Mouse (Mus musculus): ENCODE results near the gene Ngp. TPM values are rescaled to one million over a fixed set of nuclear protein-coding genes. Genes with fewer than 3 reads are reported as not detected.
"Not testable (repeated sequence)": the region's sequence is repeated elsewhere in the genome, so short reads cannot be mapped to it uniquely, and the experiment has no call there.

Ngp gene
- polyA plus RNA-seq (2012; rRNA removed), result 0.65 TPM in 1 of 2 replicates, not detected in the other

DNA sequence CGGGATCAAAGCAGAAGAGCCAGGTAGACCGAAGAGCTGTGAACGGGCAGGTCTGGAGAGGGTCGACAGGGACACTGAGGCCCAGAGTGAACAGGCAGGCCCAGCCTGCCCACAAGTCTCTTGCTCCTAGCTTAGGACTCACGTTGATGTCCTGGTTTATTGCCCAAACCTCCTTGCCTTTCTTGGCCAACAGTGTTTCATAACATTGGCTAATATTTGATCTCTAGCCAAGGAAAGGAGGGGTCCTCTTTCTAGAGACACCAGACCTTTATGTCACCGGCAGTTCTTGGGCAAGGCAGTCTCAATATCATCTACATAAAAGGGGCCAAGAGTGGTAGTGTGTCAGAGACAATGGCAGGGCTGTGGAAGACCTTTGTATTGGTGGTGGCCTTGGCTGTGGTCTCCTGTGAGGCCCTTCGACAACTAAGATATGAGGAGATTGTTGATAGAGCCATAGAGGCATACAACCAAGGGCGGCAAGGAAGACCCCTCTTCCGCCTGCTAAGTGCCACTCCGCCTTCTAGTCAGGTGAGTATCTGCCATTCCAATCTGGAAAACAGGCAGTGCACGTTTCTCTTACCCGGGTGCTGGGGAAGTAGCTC is at the start of gene Ngp:
TSS of gene Ngp (plus strand) at position 237 of the 602 bp plus-strand sequence.
- H3K27ac ChIP-seq (ENCODE audit: insufficient read depth, low read depth, low read length), result no peak within 1 kb of the TSS
- WGBS, result 76% methylated on average over 12 of the region's 12 CpGs
- H3K4me3 ChIP-seq (ENCODE audit: low read depth, low read length), result no peak within 1 kb of the TSS
- H3K36me3 ChIP-seq (ENCODE audit: control insufficient read depth, insufficient read depth, low read length), result no peaks in the 10 kb centered on the region
- no peaks in the 10 kb centered on the region for H3K27me3 ChIP-seq (ENCODE audit: control insufficient read depth, insufficient read depth, low read length)
- TF ChIP-seq CTCF (IDR thresholded peaks at IDR 0.05; ENCODE audit: extremely low read depth, insufficient read length, insufficient replicate concordance, low read depth, low read length) (no peak), POLR2A (IDR thresholded peaks at IDR 0.05; ENCODE audit: low read depth, low read length) (no peak)
- H3K4me1 ChIP-seq (ENCODE audit: control insufficient read depth, insufficient read depth, insufficient read length, low read length), result no peaks in the 10 kb centered on the region; the same call in 1 of the 2 replicates

DNA sequence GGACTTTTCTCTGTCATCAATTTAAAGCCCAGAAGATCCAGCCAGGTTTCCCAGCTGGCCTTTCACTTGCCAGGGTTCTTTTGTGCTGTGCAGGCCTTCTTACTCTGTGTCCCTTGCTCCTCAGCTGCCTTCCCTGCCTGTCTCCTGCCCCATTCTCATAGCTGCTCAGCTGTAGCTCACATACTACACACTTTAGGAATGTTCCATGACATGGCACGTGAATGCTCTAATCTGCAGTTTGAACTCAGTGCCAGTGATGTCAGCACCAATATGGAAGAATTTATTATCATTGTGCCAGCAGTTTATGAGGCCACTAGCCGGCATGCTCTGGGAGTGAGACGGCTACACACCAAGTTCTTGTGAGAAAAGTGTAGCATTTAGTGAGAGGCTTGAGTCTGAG is 49.7 kb upstream of the Ngp start:
- H3K27me3 ChIP-seq (ENCODE audit: control insufficient read depth, insufficient read depth, low read length), result no peaks in the 10 kb centered on the region
- no peaks in the 10 kb centered on the region for H3K4me1 ChIP-seq (ENCODE audit: control insufficient read depth, insufficient read depth, insufficient read length, low read length)
- 84% methylated on average over 3 of the region's 3 CpGs for WGBS

DNA sequence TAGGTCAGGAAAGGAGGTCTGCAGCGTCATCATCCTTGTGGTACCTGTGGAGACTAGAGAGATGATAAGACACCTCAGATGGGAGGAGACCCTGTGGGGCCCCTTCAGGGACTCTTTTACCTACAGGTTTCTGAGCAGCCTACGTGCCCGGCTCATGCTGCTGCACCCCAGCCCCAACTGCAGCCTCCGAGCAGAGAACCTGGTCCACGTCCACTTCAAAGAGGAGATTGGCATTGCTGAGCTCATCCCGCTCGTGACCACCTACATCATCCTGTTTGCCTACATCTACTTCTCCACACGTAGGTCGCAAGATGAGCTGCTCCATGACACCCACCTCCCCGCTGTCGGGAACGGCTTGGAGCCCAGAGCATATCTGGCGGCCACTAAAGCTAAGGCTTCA is 45.7 kb upstream of the Ngp start:
- no peak overlapping the region for H3K4me3 ChIP-seq (ENCODE audit: low read depth, low read length)
- no peak overlapping the region for H3K27ac ChIP-seq (ENCODE audit: insufficient read depth, low read depth, low read length)
- TF ChIP-seq POLR2A (IDR thresholded peaks at IDR 0.05; ENCODE audit: low read depth, low read length), result no peak
- TF ChIP-seq CTCF (IDR thresholded peaks at IDR 0.05; ENCODE audit: extremely low read depth, insufficient read length, insufficient replicate concordance, low read depth, low read length), result no peak
- H3K4me1 ChIP-seq (ENCODE audit: control insufficient read depth, insufficient read depth, insufficient read length, low read length), result no peaks in the 10 kb centered on the region
- H3K27me3 ChIP-seq (ENCODE audit: control insufficient read depth, insufficient read depth, low read length), result no peaks in the 10 kb centered on the region
- peaks cover 42% of the 10 kb centered on the region for H3K36me3 ChIP-seq (ENCODE audit: control insufficient read depth, insufficient read depth, low read length)
- 93% methylated on average over 13 of the region's 13 CpGs for WGBS

More for the DNA sequence above, 49.7 kb upstream of the Ngp start:
- peaks cover 28% of the 10 kb centered on the region for H3K36me3 ChIP-seq (ENCODE audit: control insufficient read depth, insufficient read depth, low read length)
- H3K27ac ChIP-seq (ENCODE audit: insufficient read depth, low read depth, low read length), result no peak overlapping the region
- no peak overlapping the region for H3K4me3 ChIP-seq (ENCODE audit: low read depth, low read length)
- TF ChIP-seq CTCF (IDR thresholded peaks at IDR 0.05; ENCODE audit: extremely low read depth, insufficient read length, insufficient replicate concordance, low read depth, low read length) (no peak), POLR2A (IDR thresholded peaks at IDR 0.05; ENCODE audit: low read depth, low read length) (no peak)

DNA sequence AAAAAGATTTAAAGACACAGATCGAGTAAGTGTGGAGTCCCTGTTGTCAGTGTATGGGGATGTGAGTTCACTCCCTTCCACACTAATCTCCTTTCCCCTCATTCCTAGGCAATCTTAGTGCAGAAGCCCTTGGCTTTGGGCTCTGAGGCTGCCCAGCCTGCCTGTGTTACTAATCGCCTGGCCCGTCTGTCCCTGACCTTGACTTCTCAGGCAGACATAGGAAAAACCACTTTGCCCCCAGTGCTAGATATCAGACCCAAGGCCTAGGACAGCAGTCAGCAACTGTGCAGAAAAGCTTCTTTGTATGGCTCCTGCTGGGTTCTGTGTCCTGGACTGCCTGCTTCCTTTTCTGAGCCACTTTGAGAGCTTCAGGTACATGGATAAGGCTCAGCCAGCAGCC is 43.9 kb upstream of the Ngp start:
- WGBS, result 97% methylated on average over 3 of the region's 3 CpGs
- Histone ChIP-seq H3K4me1 (ENCODE audit: control insufficient read depth, insufficient read depth, insufficient read length, low read length) (no peaks in the 10 kb centered on the region), H3K36me3 (ENCODE audit: control insufficient read depth, insufficient read depth, low read length) (peaks cover 50% of the 10 kb centered on the region)

DNA sequence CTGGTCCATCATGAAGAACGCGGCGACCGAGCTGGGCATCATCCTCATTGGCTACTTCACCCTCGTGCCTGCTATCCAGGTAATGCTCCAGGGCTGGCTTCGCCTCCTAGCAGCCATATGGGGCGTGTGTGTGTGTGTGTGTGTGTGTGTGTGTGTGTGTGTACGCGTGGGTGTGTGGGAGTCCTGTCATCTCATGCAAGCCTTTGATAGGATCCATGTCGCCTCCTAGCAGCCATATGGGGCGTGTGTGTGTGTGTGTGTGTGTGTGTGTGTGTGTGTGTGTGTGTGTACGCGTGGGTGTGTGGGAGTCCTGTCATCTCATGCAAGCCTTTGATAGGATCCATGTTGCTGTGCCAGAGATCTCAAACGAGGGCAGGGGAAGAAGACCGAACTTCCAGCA is 41.9 kb upstream of the Ngp start:
- WGBS, result 92% methylated on average over 15 of the region's 15 CpGs
- H3K4me1 ChIP-seq (ENCODE audit: control insufficient read depth, insufficient read depth, insufficient read length, low read length); H3K27ac ChIP-seq (ENCODE audit: insufficient read depth, low read depth, low read length); H3K27me3 ChIP-seq (ENCODE audit: control insufficient read depth, insufficient read depth, low read length); H3K4me3 ChIP-seq (ENCODE audit: low read depth, low read length): not testable (repeated sequence)
- peaks cover 61% of the 10 kb centered on the region for H3K36me3 ChIP-seq (ENCODE audit: control insufficient read depth, insufficient read depth, low read length)

More for the DNA sequence above, 43.9 kb upstream of the Ngp start:
- Histone ChIP-seq H3K4me3 (ENCODE audit: low read depth, low read length) (no peak overlapping the region), H3K27me3 (ENCODE audit: control insufficient read depth, insufficient read depth, low read length) (no peaks in the 10 kb centered on the region), H3K27ac (ENCODE audit: insufficient read depth, low read depth, low read length) (no peak overlapping the region)
- TF ChIP-seq CTCF (IDR thresholded peaks at IDR 0.05; ENCODE audit: extremely low read depth, insufficient read length, insufficient replicate concordance, low read depth, low read length) (no peak), POLR2A (IDR thresholded peaks at IDR 0.05; ENCODE audit: low read depth, low read length) (no peak)

DNA sequence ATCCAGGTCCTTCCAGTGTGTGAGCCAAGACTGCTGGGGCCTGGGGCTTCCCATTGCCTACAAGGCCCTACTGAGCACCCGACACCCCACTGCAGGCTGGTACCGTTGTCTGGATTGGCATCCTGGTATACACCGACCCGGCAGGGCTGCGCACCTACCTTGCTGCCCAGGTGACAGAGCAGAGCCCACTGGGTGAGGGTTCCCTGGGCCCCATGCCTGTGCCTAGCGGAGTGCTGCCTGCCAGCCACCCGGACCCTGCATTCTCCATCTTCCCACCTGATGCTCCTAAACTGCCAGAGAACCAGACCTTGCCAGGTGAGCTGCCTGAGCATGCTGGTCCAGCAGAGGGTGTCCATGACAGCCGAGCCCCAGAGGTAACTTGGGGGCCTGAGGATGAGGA is 40.2 kb upstream of the Ngp start:
- Histone ChIP-seq H3K27ac (ENCODE audit: insufficient read depth, low read depth, low read length) (no peak overlapping the region), H3K4me1 (ENCODE audit: control insufficient read depth, insufficient read depth, insufficient read length, low read length) (no peaks in the 10 kb centered on the region), H3K4me3 (ENCODE audit: low read depth, low read length) (no peak overlapping the region), H3K27me3 (ENCODE audit: control insufficient read depth, insufficient read depth, low read length) (no peaks in the 10 kb centered on the region), H3K36me3 (ENCODE audit: control insufficient read depth, insufficient read depth, low read length) (peaks cover 66% of the 10 kb centered on the region)
- 96% methylated on average over 8 of the region's 8 CpGs for WGBS
- TF ChIP-seq POLR2A (IDR thresholded peaks at IDR 0.05; ENCODE audit: low read depth, low read length), result no peak
- TF ChIP-seq CTCF (IDR thresholded peaks at IDR 0.05; ENCODE audit: extremely low read depth, insufficient read length, insufficient replicate concordance, low read depth, low read length), result no peak

DNA sequence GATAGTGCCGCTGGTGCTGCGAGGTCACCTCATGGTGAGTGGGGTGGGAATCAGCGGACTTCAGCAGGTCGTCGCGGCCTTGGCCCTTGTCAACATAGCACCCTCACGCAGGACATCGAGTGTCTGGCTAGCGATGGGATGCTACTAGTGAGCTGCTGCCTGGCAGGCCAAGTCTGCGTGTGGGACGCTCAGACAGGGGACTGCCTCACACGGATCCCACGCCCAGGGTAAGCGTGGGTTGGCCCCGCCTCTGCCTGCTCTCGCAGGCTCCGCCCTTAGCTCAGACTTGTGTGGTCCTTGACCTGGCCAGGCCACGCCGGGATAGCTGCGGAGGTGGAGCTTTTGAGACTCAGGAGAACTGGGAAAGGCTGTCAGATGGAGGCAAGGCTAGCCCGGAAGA is 38.9 kb upstream of the Ngp start:
- Histone ChIP-seq H3K4me3 (ENCODE audit: low read depth, low read length) (no peak overlapping the region), H3K27ac (ENCODE audit: insufficient read depth, low read depth, low read length) (no peak overlapping the region), H3K36me3 (ENCODE audit: control insufficient read depth, insufficient read depth, low read length) (peaks cover 74% of the 10 kb centered on the region), H3K27me3 (ENCODE audit: control insufficient read depth, insufficient read depth, low read length) (no peaks in the 10 kb centered on the region), H3K4me1 (ENCODE audit: control insufficient read depth, insufficient read depth, insufficient read length, low read length) (no peaks in the 10 kb centered on the region)
- WGBS, result 61% methylated on average over 21 of the region's 21 CpGs
- no peak for TF ChIP-seq CTCF (IDR thresholded peaks at IDR 0.05; ENCODE audit: extremely low read depth, insufficient read length, insufficient replicate concordance, low read depth, low read length)
- TF ChIP-seq POLR2A (IDR thresholded peaks at IDR 0.05; ENCODE audit: low read depth, low read length), result no peak
